Mouse (Mus musculus) cortical plate, adult 2 months (tissue): ENCODE measurements at regions not wholly inside any gene's neighbourhood (a gene's known extent, or its start where the extent isn't known, plus 50 kb on each side); places are given as distances from the start of the nearest gene placed in this dataset.

ENCODE experiments used
- CTCF ChIP-seq: fragments of 200-500 bp; IDR thresholded peaks from 2 replicates; pipeline ENCODE4 v1.5.1; 2011; ENCODE audit warnings: mild to moderate bottlenecking, control low read depth, low read length; ENCODE audit not compliant: insufficient read depth; ENCODE audit errors: extremely low read depth
- POLR2A ChIP-seq: fragments of 200-500 bp; IDR thresholded peaks from 2 replicates; pipeline ENCODE4 v1.6.1; 2011; ENCODE audit warnings: mild to moderate bottlenecking, low read length, control low read depth; ENCODE audit not compliant: insufficient read depth; ENCODE audit errors: extremely low read depth

- TF ChIP-seq CTCF (no peak), POLR2A (no peak)
Observed at GRCm38 (mm10) chr12:25157238-25157637, 60.3 kb upstream of the Id2 start.
